Mouse (Mus musculus) thymus, postnatal 36 days (tissue): ENCODE results near the gene Bach2.

Source experiments
- DNase-seq, 2 experiments: peaks; one replicate each; pipeline ENCODE4 v3.0.0; 2022; ENCODE audit warnings: mixed read lengths in 2 of 2

Gene Bach2

DNA sequence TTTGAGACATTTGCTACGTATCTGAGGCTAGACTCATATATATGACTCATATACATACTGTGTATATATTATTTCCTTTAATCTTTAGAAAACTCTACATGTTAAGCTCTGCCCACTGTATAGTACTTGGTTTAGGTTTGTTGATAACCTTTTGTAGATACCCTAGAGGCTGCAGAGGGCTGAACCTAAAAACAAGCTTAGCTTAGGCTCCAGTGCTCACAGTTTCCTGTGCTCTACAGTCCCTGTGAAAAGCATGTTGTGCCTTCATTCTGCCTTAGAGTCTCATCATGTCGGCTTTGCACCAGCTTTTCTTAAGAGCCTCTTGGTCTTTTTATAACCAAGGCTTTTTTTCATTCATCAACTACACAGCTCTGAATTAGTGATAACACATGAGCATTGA, 156.2 kb downstream of the Bach2 start:
- no peak for DNase-seq

DNA sequence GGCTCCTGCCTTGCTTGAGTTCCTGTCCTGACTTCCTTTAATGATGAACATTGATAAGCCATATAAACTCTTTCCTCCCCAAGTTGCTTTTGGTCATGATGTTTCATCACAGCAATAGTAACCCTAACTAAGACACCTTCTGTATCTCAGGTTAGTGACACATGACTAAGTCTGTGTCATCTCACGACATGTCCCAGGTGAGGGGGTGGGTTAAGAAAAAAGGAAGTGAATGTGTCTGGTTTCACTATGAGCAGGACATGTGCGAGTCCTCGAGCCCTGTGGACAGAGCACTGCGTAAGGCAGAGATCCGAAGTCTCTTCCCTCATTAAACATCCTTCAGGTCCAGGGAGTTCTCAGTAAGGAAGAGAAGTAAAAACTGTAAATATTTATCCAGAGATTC, 162.9 kb downstream of the Bach2 start:
- no peak for DNase-seq

DNA sequence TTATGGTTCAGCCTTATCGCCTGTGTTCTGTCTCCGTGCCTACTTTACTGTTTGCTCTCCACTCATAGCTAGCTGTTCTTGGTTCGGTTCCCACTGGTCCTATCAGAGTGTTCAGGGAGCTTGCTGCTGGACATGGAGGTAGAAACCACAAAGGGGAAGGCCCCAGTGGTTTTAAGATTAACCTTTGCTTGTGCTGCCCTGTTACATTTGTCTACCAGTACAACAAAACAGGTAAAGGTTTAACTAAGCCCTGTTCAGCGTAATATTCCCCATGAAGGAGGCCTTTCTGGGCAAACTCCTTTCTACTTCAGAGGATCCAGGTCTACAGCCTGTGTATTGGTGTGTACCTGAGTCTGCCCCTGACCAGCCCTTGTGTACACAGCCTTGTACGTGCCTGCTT, 164.9 kb downstream of the Bach2 start:
- DNase-seq = no peak

DNA sequence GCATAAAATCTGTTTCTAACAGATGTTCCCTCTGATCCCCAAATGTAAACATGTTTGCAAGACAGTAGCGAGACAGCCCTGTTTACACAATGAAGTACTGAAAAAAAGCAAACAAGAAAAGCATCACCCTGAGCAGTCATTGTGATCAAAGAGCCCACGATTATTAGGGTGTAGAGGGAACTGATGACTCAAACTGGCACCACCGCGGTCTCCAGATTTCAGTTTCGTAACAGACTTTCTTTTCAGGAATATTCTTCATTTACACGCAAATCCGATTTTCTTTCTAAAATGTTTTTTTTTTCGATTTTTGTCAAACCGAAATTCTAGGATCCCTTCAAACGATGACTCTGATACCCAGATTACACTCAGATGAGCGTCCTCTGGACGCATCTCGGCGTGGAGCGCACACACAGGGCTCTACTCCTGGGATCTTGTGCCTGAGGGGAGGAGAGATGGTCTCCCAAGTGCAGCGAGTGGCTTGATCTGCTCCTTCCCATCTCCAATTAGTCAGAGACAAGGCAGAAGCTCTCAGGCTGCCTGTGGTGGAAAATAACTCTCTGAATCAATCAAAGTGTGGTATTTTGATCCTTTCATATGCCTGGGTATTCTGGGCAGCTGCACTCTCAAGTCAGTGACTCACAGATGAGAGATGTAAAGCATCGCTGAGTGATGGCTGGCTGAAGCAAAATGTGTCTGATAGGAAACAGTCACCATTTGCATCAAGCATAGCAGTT, 166.7 kb downstream of the Bach2 start:
- DNase-seq = no peak

DNA sequence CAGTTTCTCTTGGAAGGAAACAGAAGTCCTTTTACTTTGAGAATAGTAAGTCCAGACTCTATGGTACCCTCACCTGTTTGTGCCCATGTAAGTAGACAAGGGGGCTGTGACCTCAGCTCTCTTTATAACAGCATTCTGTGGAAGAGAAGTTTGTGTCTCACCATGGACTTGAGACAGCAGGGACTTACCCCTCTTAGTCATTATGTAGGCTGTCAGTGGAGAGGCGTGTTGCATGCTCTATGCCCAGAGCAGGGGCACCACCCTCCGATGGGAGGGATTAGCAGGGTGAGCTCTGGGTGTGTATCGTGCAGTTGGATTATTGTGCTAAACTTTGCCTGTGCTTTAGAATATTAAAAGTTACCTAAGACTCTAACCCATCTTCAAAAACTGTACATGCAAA, 167.4 kb downstream of the Bach2 start:
- no peak for DNase-seq

DNA sequence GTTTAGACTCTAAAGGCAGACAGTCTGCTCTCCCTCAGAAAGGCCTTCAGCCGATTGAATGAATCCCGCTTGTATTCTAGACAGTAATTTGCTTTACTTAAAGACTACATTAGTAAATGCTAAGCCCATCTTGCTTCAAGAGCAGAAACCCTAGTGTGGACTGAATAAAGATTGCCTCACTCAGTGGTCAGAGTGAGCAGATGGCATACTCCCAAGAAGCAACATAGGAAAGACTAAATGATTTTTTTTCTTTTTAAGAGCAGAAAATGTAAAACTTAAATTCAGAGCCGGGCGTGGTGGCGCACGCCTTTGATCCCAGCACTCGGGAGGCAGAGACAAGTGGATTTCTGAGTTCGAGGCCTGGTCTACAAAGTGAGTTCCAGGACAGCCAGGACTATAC, 169.9 kb downstream of the Bach2 start:
- DNase-seq = no peak

DNA sequence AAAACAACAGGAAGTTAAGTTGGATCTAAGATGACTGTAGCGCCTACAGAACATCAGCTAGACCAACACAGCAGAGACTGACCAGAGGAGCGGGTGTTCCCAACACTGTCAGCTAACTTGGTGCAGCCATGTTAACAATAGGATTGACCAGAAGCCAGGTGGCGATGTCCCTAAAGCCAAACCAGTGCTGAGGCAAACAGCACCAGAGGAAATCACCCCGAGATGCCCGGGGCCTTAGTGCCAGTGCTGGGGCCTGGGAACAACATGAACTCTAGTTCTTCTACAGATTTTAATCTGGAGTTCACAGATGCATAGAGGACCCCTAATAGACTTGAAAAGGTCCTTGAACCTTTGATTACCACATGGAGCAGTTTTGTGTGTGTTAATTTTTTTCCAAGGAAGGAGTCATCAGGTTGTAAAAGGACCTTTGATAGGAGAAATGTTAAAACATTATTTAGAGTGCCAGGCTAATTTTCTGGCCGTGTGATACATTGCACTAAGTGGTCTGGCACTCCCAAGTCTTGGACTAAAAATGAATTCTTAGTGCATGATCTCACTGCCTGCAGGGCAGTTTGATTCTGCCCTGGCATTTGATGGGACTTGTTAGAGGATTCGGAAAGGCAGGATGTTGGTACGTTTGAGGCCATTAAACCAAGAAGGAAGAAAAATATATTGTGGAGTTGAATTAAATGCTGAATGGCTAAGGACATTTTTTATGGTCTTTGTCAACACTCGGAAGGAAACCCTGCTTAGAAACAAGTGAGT, 170.7 kb downstream of the Bach2 start:
- DNase-seq = no peak

DNA sequence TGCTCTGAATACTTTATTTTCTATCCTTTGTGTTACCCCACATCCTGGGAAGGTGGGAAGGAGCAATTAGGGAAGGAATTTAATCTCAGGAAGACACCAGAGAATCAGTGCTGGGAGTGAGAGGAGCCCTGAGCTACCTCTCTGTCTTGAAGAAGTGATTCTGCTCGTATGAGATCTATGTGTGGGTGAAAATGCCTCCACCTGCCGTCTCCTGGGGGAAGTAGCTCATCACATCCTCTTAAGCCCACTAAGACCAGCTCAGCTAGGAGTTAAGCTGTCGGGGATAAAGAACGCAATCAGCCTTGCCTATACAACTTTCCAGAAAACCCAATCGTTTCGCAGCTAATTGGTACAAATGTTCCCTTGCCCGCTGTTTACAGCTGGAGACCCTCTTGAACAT, 174.5 kb downstream of the Bach2 start:
- DNase-seq = no peak

DNA sequence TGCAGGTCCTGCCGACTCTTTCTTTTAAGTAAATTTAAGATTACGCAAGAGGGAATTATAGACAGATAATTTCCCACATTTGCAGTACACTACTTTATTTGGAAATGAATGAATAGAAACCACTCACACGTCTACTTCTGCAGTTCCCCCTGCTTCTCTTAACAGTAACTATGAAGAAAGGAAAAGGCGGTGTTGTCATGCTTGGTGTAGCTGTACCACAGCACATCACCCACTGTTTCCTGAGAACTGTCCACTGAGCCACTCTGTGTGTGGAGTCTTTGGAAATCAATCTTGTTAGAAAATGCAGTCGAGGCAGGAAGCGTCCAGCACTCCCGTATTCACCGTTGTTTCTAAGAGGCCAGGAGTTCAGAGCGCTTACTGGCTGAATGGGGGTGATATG, 174.9 kb downstream of the Bach2 start:
- no peak for DNase-seq

DNA sequence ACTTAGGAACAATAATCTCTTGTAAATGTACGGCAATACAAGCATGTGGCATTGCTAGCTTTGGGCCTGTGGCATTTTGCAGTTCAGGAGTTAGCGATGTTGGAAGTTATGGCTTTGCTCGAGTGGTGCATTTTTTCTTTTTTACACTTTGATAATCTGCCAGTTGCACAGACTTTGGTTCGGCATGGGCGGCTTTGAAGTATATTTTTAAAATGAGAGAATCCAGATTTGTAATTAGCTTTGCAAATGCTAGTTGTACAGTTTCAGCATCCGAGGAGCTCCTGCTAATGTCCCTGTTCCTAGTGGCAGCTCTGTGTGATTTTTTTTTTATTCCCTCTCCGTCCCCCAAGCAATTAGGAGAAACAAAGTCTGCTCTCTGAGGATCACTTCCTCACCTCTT, 176.4 kb downstream of the Bach2 start:
- DNase-seq = no peak

DNA sequence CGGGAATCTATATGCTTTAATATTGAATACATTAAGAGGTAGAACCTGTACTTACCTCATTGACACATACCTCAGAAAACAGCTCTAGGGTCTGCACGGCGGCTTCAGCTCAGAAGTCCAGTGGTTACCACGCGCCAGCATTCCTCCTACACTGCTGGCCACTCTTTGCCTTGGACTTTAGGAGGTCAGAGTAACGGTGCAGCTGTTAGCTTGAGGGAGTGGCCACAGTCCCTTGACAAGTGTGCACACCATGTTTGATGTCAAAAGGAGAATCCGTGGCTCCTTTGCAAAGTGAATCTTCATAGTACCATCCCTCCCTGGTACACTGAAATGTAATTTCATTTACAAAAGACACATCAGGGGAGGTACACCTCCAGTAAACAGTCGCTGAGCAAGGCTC, 179.3 kb downstream of the Bach2 start:
- no peak for DNase-seq

DNA sequence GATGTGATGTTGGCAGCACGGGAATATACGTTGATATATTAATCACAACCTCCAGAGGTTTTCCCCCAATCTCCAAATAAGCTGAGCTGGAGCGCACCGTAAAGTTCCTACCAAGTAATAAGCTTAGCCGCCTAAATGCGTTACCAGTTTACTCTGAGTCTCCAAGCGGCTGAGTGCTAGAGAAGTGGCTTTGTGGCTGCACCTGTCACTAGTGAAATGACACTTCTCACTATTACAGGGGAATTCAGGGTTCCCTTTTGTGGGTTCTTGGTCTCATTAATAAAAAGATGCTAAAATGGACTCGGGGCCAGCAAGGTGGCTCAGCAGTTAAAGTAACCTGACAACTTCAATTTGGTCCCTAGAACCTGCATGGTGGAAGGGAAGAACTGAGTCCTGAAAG, 183.0 kb downstream of the Bach2 start:
- DNase-seq = no peak

DNA sequence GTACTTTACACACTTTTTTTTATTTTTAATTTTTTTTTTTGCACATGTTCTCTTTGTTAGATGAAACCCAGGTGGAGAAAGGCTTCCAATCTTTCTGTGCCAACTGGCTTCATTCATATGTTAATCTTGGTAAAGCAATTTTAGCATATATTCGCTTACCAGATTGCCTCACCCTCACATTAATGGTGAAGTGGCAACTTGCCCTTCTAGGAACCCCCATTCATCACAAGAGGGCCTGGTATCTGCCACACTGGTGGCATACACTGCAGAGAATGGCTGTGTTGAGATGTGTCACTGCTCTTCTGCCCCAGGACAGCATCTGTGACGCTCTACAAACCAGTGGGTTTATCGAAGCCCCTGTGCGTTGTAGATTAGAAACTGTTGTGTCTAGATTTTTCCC, 183.8 kb downstream of the Bach2 start:
- no peak for DNase-seq

DNA sequence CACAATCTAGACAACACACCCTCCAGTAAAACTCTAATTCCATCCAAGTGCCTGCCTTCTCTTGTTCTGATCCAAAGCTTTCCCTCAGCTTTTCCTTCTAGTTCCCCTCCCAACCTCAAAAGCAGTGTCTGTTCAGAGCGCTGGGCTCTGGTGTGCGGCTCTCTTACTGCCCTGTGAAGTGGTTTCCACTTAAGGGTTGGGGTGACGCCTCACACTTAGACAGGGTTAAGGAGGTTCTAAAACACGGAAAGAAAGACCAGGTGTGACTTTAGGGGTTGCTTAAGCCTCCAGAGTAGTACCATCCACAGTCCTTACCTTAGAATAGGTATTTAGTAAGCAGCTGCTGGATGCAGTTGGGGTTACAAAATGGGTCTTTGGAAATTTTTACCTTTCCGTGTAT, 185.1 kb downstream of the Bach2 start:
- no peak for DNase-seq

DNA sequence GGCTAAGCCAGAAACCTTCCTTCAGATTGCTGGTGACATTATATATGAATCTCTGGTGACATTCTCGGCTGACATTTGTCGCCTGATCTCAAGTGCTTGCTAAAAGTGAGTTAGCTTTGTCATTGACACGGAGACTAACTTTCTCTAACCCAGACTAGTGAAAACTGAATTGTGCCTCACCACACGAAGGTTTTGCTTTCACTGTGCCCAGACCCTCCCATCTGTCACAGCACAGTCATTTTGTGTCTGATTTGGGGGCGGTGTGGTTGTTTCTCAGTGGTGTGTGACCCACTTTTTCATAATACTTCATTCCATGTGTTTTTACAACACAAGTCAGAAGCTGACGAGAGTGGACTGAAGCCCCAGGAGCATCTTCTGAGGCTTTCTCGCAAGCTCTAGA, 185.8 kb downstream of the Bach2 start:
- no peak for DNase-seq

DNA sequence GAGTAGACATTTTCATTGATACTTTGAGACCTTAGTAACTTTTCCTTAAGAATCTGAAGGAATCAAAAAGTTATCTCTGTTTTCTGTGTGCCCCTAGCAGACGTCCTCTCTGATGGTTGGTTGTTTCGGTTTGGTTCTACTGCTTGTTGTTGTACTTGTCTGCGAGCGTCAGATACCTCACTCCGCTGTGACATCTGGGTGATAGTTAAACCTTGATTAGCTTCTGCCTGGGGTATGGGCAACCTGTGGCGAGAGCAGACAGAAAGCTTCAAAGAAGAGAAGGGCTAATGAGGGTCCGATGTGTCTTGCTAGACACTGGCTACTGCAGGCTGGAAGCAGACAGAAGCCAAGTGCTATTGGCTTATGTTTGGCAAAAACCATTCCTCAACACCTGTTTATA, 186.5 kb downstream of the Bach2 start:
- no peak for DNase-seq

DNA sequence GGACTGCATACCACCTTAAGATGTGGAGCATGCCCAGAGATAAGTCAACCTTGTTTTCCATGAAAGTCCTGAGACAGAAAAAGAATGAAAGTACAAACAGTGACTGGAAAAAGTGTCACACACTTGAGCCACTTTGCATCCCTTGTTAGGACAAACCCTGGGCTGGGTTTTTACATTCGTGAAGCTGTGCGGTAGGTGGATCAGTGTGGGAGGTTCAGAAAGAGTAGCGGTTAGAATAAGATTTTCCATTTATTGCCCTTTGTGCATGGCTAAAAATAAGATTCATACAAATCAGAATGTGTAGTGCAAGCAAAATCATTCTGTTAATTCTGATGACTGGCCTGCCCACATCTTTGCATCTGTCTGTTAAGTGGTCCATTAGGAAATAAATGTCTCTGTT, 187.0 kb downstream of the Bach2 start:
- DNase-seq = no peak

DNA sequence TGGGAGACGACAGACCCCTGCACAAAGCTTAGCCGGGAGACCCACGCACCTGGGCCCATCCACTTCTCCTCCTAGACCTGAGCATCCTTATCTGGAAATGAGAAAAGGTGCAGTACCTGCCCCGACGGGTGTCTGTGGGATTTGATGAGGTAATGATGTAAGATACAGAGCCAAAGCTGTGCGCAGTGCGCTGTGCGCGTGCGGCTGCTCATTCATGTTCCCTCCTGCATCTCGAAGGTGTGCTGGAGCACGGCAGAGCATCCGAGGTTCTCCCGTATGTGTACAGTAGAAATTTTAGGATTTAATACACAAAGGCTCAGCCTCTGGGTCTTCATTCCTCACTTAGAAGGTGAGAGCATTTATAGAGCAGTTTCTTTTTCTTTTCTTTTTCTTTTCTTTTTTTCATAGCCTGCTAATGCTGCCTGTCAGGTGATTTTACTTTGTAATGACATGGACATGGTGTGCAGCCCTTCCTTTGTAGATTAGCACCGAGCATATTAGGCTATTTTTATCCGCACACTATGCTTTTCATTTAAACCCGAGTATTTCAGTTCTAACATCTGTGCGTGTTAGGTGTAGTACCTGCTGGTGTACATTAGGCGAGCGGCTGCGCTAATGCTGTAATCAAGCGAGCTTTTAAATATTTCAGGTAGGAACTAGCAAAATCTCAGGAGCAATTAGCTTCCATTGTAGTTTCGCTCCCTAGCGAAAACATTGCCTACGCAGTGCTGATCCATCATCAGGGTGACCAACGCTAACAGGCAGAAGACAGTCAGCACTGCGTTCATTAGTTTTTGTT, 188.4 kb downstream of the Bach2 start:
- no peak for DNase-seq

DNA sequence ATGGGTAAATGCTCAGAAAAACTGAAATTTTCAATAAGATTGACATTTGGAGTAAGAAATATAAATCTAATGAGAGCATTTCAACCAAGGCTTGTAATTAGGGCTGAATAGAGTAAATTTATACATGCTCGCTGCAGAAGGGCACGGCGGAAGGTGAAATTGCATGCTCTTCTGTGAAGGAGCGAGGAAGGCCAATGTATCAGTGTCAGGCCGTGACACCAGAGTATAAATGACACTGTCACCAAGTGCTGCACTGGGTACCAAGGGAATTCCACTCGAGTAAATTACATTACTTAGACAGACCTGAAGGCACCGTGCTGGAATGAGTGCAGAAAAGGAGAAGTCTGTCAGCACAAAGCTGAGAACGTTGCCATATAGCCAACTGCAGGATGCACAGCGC, 190.1 kb downstream of the Bach2 start:
- DNase-seq = no peak

DNA sequence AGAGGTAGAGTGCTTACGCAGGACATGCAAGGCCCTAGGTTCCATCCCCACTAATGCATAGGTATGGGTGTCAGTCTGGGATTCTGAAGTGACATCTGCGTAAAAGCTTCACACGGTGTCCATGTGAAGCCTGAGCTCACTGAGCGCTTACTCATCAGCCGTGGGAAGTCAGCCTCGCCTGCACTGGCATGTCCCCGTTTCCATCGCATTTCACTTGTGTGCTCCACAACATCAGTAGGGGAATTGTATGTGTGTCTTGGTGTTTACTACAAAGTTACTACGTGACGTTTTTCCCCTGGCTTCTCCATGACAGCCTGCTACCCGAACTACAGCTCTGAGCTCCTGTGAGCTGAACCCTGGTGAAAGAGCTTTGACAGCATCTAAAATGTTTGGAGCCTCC, 191.5 kb downstream of the Bach2 start:
- DNase-seq = no peak

DNA sequence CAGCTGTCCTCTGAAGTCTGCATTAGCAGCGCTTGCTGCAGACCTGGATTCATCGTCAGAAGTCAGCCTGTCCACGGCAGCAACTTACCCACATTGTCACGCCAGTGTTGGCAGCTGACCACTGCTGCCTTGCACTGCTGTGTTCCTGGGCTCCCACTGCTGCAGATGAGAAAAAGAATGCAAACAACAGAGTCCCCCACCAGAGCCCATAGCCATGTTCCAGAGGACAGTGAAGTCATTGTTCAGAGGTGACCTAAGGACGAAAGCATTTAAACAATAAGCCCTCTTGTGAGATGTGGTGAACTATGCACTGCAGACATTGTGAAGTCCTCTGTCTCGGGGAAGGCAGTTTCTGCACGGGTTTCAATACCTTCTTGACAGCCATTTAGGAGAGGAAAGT, 192.4 kb downstream of the Bach2 start:
- DNase-seq = no peak

DNA sequence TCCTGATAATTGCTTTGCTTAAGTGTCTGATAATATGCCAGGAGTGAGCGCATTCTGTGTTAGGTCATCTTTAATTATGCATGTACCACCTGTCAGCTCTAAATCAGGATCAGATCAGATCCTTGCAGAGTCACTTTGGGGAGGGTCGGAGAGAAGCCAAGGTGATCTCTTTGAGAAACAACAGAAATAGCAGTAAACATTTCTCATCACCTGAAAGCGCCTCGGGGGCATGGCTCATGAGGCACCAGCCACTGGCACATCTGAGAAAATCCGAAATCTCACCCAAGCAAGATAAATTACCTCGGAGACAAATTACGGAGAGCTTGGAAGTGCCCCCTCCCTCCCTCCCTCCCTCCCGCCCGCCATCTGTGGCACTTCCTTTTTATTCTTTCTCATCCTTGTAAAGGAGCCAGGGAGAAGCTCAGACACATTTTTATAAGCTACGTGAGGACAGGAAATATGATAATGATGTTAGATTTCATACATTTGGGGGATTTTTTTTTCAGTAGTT, 193.7 kb downstream of the Bach2 start:
- DNase-seq = no peak

DNA sequence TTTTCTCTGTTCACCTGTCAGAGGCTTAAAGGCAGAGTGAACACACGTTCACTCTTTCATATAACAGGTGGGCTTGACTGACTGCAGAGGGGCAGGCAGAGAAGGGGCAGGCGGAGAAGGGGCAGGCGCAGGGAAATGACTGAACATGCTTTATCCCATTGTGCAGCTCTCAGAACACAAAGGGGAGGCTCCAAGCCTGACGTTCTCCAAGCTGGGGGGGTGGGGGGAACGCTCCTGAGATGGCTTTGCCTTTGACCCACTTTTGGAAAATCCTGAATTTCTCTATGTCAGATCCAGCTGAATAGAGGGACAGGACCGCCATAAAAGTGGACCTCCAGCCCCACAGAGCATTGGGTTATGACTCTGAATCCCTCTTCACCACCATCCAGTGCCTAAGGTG, 194.3 kb downstream of the Bach2 start:
- DNase-seq = no peak

DNA sequence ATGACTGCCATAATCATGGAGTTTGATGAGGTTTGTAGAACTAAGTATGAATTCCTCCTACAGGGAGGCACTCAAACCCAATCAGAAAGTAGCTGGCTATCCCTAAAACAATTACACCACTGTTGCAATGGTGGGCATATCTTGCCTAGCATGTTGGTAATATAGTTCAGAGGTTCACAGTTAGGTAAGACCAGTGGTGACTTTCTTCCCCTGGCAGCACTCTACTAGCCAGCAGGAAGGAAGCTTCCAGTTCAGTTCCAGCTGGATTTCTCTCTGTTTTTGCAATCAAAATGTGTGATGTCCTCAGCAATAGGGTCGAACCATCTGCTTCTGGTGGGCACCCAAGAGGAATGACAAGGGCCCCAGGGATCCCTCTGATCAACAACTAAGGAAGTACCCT, 196.0 kb downstream of the Bach2 start:
- DNase-seq = no peak
